Comparison of ENCODE assay signal across 8 mouse cellular contexts in the genomic region with DNA sequence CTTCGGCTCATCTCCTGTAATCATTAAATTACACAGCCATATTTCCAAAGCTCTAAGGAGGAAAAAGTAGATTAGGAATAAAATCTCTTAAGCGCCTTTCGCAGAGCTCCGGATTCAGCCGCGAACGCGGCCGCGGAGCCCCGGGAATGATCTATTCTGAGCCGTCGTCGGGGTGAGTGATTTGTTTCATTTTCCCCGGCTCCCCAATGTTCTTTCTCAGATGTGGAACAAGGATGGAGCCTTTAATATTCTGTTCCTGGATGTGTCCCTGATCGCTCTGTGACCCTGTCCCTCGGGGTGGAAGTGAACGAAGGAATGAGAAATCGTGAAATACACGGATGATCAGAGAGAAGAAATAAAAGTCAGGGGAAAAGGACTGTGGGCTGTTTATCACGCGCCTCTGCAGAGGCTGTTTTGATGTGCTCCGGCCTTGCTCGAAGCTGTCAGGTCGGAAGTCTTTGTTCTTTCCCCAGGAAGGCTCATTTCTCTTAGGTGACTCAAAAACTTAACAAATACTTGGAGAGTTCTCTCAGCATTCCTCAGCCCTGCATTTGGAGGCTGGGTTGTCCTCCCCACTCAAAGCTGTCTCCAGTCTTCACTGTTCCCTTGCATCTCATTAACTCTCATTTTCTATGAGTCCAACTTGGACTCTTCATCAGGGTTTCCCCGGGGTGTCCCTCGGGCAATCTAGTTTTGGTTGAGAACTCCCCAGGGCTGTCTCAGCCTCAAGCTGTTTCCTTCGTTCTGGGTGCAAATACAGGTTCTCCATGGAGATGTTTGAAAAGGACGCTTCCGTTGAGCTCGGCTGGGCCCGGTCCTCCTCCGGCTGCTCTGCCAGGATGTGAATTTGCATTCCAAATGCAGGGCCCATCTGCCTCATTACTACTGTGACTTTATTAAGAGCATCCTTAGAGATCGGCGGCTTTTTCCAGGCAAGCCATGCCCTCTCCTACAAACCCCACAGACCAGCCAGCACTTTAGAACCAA. TPM values are rescaled to one million over a fixed set of nuclear protein-coding genes. Genes with fewer than 3 reads are reported as not detected.
A peak's percentile ranks its signal among the peaks of the same experiment; 100 is the strongest.
DNase-seq lines count a peak whose midpoint lies in the region; ATAC-seq and TF ChIP-seq lines count a peak whose summit lies in the region.

No protein-coding gene starts in this region.

- ATAC-seq in forebrain, embryonic 15.5 days (replicated peaks), result peak; percentile 68
- no peak for ATAC-seq in limb, embryonic 14.5 days (ENCODE audit: low FRiP score, low read depth)

- H3K36me3 ChIP-seq in forebrain, embryonic 15.5 days, result no peaks in the 10 kb centered on the region
- H3K36me3 ChIP-seq in limb, embryonic 14.5 days (ENCODE audit: control insufficient read depth, insufficient read depth, low read length), result no peaks in the 10 kb centered on the region

- TF ChIP-seq CTCF in layer of hippocampus, adult 2 months (conservative IDR thresholded peaks at IDR 0.05), result no peak

- peak in 1 of 2 experiments; percentile 30 for DNase-seq in layer of hippocampus, adult 2 months (ENCODE audit: low spot score in 2 of 2)
- DNase-seq in layer of hippocampus, postnatal 36 days, result no peak
- DNase-seq in adrenal gland, postnatal 14 days, result peak; percentile 58
- DNase-seq in limb, embryonic 14.5 days (ENCODE audit: low spot score), result no peak
- peak; percentile 32 for DNase-seq in retina, adult 2 months (ENCODE audit: low read depth, low spot score)
- DNase-seq in urinary bladder, adult 2 months (ENCODE audit: low spot score), result no peak
- DNase-seq in cerebellum, adult 11-12 months, result no peak

- H3K4me3 ChIP-seq in layer of hippocampus, adult 2 months, result peak overlapping the region; percentile 38
- H3K4me3 ChIP-seq in forebrain, embryonic 15.5 days, result peak overlapping the region; percentile 26
- H3K4me3 ChIP-seq in limb, embryonic 14.5 days (replicated peaks; ENCODE audit: low read length), result peak overlapping the region; percentile 30

- 7% methylated on average over 35 of the region's 35 CpGs for WGBS in forebrain, embryonic 15.5 days
- 7% methylated on average over 35 of the region's 35 CpGs for WGBS in limb, embryonic 14.5 days

- TF ChIP-seq POLR2A in limb, embryonic 14.5 days (IDR thresholded peaks at IDR 0.05; ENCODE audit: borderline replicate concordance, extremely low read depth, insufficient read depth, insufficient read length), result no peak

- peak overlapping the region; percentile 40 for H3K4me2 ChIP-seq in forebrain, embryonic 15.5 days (replicated peaks)
- peak overlapping the region; percentile 38 for H3K4me2 ChIP-seq in limb, embryonic 14.5 days (replicated peaks; ENCODE audit: low read depth, low read length, severe bottlenecking)

- H3K4me1 ChIP-seq in forebrain, embryonic 15.5 days, result peaks cover 34% of the 10 kb centered on the region
- H3K4me1 ChIP-seq in limb, embryonic 14.5 days (ENCODE audit: control insufficient read depth, insufficient read depth, low read length), result peaks cover 13% of the 10 kb centered on the region

- H3K9me3 ChIP-seq in forebrain, embryonic 15.5 days, result no peaks in the 10 kb centered on the region
- H3K9me3 ChIP-seq in limb, embryonic 14.5 days (ENCODE audit: control insufficient read depth, low read length), result no peaks in the 10 kb centered on the region

- H3K27ac ChIP-seq in layer of hippocampus, adult 2 months, result peak overlapping the region; percentile 87
- H3K27ac ChIP-seq in forebrain, embryonic 15.5 days (replicated peaks), result peak overlapping the region; percentile 2; the same call in 1 of the 2 replicates
- H3K27ac ChIP-seq in limb, embryonic 14.5 days (replicated peaks; ENCODE audit: low read depth, low read length), result no peak overlapping the region

- H3K9ac ChIP-seq in forebrain, embryonic 15.5 days (replicated peaks), result 0 out of 2 replicates have a peak overlapping the region, but pooled peaks have one; percentile 30
- no peak overlapping the region for H3K9ac ChIP-seq in limb, embryonic 14.5 days (ENCODE audit: low read depth, low read length, severe bottlenecking)

- H3K27me3 ChIP-seq in forebrain, embryonic 15.5 days, result peaks cover 10% of the 10 kb centered on the region; the same call in 1 of the 2 replicates
- H3K27me3 ChIP-seq in limb, embryonic 14.5 days (ENCODE audit: control insufficient read depth, insufficient read depth, low read length), result peaks cover 33% of the 10 kb centered on the region

RNA-seq across cellular contexts. Expression of a gene that starts 28.9 kb away (rescaled TPM):
- total RNA-seq in layer of hippocampus, adult 2 months (2021), result 100 to 1,000 TPM; 178 to 182 TPM
- 100 to 1,000 TPM; 173 to 181 TPM for total RNA-seq in layer of hippocampus, postnatal 36 days (2021)
- 220 and 252 TPM in 2 replicates for total RNA-seq in adrenal gland, postnatal 14 days (2021)
- 180 TPM in 2 replicates for polyA plus RNA-seq in forebrain, embryonic 15.5 days (2015; fragmentation: Nextera tagmentation; extraction: Ambion mirVana)
- 167 and 195 TPM in 2 replicates for polyA plus RNA-seq in limb, embryonic 14.5 days (2012; rRNA removed)
- 180 and 185 TPM in 2 replicates for polyA plus RNA-seq in limb, embryonic 14.5 days (2014; fragmentation: Nextera tagmentation; extraction: Ambion mirVana)
- polyA plus RNA-seq in urinary bladder, adult 2 months (2012; rRNA removed), result 335 and 362 TPM in 2 replicates

Comparison
In these comparisons a context has a peak if more than half of its experiments do, and no peak if none do; other contexts are left out.
1. DNase-seq: peak in adrenal gland, postnatal 14 days (single experiment) and retina, adult 2 months (single experiment); none in layer of hippocampus, postnatal 36 days (0 of 2), limb, embryonic 14.5 days (single experiment), urinary bladder, adult 2 months (single experiment) and cerebellum, adult 11-12 months (single experiment).
2. Peak in every context shown above with its lines, with median percentiles within 50 percentile points of each other: H3K4me3 ChIP-seq.